Mouse (Mus musculus) kidney, adult 2 months (tissue): ENCODE data around the gene Eml3.

ENCODE experiments used
- CTCF ChIP-seq: fragments of 200-500 bp; conservative IDR thresholded peaks from 2 replicates; pipeline ENCODE4 v1.5.1; 2011; ENCODE audit warnings: low read depth, mild to moderate bottlenecking, control low read depth, low read length, moderate library complexity, mixed read lengths; ENCODE audit not compliant: insufficient read depth, insufficient read length
- POLR2A ChIP-seq: fragments of 200-500 bp; IDR thresholded peaks from one replicate; pipeline ENCODE4 v1.6.1; 2011; ENCODE audit warnings: low read depth, low read length, control low read depth

GRCm38 (mm10) chr19:8984255-8984868, 55.0 kb downstream of the Eml3 start:
- no peak for TF ChIP-seq CTCF
- TF ChIP-seq POLR2A: no peak
